Mouse (Mus musculus) adrenal gland, adult 2 months (tissue): ENCODE data around the gene Ppa2. TPM values are rescaled to one million over a fixed set of nuclear protein-coding genes. Genes with fewer than 3 reads are reported as not detected.

Experiments
- DNase-seq: peaks from one replicate; pipeline ENCODE4 v3.0.0; 2021
- polyA plus RNA-seq: library from polyadenylated mRNA; depleted of rRNA; stranded (reverse); fragments of >200 nt; gene quantifications from 2 replicates; pipeline ENCODE4 v1.2.3, GENCODE M21; 2012
- total RNA-seq, 2 experiments: library from RNA; stranded (reverse); gene quantifications; 2 replicates each; pipeline ENCODE4 v1.2.3; 2021

The Ppa2 gene
- total and polyA plus RNA-seq, 3 experiments: 55.8 to 213 (median 71.8) TPM

- no peak for DNase-seq
These were observed 21.4 kb downstream of the Ppa2 start for GRCm38 (mm10) chr3:133331184-133331866.

DNA sequence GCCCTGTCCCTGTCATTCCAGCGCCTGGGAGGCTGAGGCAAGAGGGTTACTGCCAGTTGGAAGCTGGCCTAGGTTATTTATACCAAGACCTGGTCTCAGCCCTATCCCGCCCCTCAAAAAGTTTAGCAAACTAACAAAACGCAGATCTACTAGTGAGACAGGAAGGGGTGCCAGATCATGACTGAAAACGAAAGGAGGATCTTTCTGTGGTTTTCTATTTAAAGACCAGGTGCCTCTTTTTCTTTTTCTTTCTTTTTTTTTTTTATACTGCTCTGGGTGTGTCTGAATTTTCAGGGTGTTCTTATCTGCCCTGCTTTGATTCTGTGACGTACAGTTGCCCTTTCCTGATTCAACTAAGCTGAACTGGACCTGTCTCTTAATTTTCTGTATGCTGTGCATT is 22.4 kb downstream of the Ppa2 start:
- DNase-seq: no peak

- no peak for DNase-seq
These were observed 23.6 kb downstream of the Ppa2 start for GRCm38 (mm10) chr3:133333267-133334170.

DNA sequence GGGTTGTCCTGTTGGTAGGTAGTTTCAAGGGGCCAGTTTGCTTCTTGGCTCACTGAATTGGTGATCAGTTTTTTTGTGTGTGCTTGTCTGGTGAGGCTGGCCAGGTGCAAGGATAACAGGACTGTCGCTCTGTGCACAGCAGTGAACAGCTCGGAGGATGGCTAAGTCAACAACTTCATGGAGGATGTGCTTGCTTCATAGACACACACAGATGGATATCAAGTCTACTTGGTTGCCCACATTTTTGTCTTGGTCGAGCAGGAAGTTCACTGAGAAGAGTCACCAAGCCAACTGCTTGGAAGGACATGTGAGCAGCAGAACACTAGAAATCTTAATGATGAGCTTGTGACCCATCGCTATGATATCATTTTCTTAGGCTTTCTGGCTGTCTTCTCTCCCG is 24.8 kb downstream of the Ppa2 start:
- no peak for DNase-seq

DNA sequence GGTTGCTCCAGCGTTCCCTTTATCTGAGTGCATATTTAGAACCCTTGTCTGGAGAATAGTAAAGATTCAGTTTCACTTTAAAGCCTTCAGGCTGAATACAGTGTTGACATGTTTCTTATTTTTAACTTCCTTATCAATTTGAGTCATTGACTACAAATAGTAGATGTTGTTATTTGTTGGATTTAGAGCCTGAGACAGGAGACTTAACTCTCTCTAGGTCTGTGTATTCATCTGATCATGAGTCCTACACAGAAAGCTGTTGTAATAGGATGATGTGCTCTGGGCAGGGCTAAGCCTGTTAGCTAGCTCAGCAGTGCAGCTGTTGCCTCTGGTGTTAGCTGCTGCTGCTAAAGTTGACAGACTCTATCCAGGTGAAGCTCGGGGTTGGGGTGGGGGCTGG is 25.3 kb downstream of the Ppa2 start:
- DNase-seq: no peak

DNA sequence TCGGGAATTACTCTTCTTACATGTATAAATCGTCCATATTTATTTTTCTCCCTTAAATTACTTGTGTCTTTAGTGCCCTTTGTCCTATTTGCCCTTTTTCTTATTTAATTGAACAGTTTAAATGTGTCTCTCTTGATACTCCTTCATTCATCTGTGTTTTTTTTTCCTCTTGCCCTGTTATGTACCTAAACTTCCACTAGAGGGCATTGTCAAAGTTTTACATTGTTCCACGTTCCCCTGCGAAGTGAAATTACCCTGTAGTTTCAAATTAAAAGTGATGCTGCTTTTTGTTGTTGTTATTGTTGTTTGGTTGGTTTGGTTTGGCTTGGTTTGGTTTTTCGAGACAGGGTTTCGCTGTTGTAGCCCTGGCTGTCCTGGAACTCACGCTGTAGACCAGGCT is 26.5 kb downstream of the Ppa2 start:
- DNase-seq: no peak

DNA sequence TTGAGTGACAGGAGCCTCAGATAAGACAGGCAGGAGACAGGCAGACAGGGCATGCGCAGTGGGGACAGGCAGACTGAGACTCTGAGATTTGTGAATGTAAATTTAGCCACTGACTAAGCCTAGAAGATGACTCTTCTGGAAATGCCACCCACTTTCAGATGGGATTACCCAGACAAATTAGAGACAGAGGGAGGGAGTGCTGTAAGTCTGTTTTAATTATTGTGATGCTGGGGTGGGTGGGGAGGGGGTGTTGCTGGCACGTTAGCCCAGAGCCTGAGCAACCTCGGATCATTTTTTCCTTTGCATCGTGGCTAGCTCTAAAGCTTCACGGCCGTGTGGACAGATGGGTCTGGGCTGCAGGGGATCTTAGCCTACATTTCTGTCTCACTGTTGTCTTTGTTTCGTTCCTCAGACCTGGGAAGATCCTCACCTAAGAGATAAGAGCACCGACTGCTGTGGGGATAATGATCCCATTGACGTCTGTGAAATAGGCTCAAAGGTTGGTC is 29.0 kb downstream of the Ppa2 start:
- DNase-seq: no peak

GRCm38 (mm10) chr3:133339411-133339823 is 29.5 kb downstream of the Ppa2 start:
- no peak for DNase-seq

DNA sequence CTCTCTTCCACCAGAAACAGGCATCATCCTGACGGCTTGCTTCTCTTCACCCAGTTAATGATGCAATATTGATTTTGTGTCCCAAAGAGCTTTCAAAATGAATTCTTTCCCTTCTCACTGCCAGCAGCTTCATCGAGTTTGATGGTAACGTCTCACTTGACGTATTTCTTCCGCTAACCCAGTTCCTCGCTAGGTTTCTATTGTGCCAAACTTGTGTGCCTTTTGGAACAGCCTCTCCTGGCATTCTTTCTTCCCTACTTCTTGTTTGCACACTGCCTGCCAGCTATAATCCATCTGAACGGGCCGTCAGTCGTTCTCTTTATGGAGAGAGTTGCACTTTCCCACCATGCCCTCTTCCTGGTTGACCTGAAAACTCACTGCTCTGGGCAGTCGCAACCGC is 31.2 kb downstream of the Ppa2 start:
- no peak for DNase-seq

DNA sequence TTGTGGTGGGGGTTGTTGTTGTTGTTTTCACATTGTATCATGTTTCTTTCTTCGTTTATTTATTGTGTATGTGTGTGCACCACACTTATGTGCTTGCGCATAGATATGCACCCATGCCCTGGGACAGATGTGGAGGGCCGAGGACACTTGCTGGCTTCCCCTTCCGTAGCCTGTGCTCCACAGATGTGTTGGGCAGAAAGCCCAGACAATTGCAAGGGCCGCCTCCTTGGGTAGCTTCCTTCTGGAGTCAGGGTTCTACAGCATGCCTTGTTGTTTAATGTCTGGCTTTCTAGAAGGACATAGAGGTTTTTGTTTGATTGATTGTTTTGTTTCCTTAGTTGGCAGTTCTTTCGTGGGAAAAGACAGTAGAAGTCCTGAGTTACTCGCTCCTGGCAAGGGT is 37.6 kb downstream of the Ppa2 start:
- DNase-seq: no peak

DNA sequence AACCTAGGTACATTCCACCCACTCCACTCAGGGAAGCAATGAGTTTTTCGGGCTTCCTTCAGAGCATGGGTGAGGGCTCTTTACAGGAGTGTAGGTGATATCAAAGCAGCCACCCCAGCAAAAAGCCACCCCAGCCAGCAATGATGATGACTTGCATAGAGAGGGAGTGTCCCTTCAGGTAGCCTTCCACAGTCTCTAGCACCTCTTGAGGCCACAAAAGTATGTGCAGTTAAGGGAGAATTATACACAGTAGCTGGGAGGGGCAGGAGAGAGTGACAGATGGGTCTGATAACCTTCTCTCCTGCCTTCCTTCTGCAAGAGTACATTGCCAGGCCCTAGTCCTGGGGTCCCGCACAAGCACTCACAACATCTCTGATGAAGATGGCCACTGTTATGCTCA is 38.9 kb downstream of the Ppa2 start:
- DNase-seq: no peak

GRCm38 (mm10) chr3:133357426-133357974 is 47.6 kb downstream of the Ppa2 start:
- no peak for DNase-seq

DNA sequence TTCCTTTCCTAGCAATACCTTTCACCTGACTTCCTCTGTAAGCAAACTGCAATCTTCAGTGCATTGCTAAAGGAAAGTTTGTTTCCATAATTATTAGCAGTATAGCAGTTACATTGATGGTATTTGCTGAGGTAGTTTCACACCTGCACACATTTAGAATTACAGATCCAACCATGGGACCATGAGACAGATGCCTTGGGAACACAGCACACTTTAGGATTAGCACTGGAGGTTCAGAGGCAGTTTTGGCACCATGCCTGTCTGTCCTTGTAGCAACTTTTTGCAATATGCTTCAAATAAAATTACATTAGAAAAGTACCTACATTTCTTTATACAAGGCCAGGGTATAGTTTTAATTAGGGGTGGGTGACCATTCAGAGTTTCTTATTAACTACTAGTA is 48.1 kb downstream of the Ppa2 start:
- no peak for DNase-seq

DNA sequence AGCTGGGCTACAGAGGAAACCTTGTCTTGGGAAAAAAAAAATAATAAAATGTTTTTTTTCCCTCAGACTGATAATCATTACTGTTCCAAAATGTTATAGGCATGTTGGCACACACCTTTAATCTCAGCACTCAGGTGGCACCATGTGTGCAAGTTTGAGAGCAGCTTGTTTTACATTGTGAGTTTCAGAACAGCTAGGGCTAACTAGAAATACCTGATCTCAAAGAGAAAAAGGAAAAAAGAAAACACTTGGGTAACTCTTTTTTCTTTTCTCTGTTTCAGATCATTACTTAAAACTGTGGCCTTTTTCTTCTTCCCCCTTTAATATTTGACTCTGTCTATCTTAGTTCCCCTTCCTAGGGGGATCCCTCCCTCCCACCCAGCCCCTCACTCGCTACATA is 51.5 kb downstream of the Ppa2 start:
- no peak for DNase-seq

GRCm38 (mm10) chr3:133364138-133364537 is 54.2 kb downstream of the Ppa2 start:
- no peak for DNase-seq

DNA sequence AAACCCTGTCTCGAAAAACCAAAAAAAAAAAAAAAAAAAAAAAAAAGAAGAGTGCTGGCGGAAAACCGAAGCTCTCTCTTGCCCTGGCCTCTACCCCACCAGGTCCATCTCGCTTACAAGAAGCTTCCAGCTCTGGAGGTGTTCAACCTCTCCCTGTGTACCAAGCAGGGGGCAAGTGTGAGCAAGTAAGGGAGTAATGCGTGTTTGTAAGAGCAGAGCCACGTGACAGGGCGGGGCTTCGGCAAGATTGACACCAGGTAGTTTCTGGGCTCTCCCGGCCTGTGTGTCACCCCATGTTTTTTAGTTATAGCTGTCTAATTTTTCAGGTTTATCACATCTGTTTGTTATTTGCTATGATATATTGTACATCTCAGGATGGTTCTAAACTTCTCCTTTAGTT is 56.2 kb downstream of the Ppa2 start:
- no peak for DNase-seq

- no peak for DNase-seq
These were observed 68.3 kb downstream of the Ppa2 start for GRCm38 (mm10) chr3:133378174-133378573.

- no peak for DNase-seq
These were observed 70.1 kb downstream of the Ppa2 start for GRCm38 (mm10) chr3:133379997-133380396.

GRCm38 (mm10) chr3:133381519-133381918 is 71.6 kb downstream of the Ppa2 start:
- DNase-seq: no peak

DNA sequence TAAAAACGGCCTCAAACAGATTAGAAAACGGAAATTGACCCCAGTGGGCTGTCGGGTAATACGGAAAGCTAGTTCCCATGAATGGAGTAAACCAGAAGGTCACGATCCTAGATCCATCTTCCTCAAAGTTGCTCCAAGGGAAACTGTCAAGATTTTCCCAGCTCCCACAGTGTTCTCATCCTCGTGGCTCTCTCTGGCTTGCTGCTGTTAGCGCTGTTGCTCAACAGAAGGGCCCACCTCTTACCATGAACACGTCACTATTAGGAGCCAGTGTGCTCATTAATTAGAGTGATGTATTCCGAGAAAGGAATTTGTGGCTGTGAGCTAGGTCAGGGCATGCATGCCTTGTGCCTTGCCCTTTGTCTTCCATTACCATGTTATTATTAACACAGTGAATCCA is 72.2 kb downstream of the Ppa2 start:
- DNase-seq: no peak

DNA sequence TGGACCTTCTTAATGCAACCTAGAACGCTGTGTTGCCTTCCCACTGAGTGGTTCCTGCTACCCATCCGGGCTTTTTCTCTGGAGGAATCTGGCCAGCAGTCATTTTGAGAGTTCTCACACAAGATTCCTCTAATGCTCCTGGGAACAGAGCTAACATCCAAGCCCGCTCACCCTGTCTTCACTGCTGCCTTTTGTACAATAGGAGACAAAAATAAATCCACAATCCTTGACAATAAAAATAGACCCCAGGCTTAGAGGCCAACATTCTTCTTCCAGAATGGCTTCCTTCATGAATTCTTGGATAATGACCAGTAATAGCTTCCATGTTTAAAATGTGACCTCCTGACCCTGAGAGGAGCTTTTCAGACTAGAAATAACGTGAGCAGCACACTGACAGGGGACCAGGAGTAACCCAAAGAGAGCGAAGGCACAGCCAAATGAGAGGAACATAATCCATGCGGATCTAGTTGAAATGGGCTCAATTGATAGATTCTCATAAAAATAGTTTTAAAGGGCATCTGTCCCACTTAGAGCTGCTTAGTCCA is 74.3 kb downstream of the Ppa2 start:
- no peak for DNase-seq

DNA sequence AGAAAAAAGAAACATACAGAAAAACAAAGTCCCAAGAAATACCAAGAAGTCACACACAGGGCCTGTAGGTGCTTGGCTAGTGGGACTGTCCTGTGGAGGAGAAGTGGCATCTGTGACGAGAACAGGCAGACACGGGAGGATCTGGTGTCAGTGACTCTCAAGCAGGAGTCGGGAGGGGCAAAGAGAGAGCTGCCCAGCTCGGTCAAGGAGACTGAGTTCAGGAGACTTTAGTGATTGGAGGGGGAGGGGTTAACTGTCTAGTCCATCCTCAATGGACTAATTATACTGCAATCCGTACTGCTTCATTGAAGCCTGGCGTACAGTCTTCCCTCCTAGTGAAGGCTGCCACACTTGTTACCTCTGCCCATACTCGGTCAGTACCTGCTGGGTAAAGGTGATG is 77.4 kb downstream of the Ppa2 start:
- no peak for DNase-seq
